Mouse (Mus musculus) G1E (cell line): ENCODE results near the gene Kctd3.

Experiments
- CTCF ChIP-seq: IDR thresholded peaks from 2 replicates; pipeline ENCODE4 v1.5.1; 2012; ENCODE audit warnings: low read depth, low read length, inconsistent platforms, mixed read lengths
- GATA1 ChIP-seq: IDR thresholded peaks from 2 replicates; pipeline ENCODE4 v1.6.1; 2012; ENCODE audit warnings: borderline replicate concordance, low read length, inconsistent platforms, mixed read lengths
- GATA2 ChIP-seq: IDR thresholded peaks from 2 replicates; pipeline ENCODE4 v1.6.1; 2012; ENCODE audit warnings: low read depth, low read length, inconsistent platforms, borderline replicate concordance
- POLR2AphosphoS5 ChIP-seq: IDR thresholded peaks from 2 replicates; pipeline ENCODE4 v1.6.1; 2012; ENCODE audit warnings: low read depth, low read length, inconsistent platforms; ENCODE audit not compliant: insufficient replicate concordance
- TAL1 ChIP-seq: conservative IDR thresholded peaks from 2 replicates; pipeline ENCODE4 v1.6.1; 2012; ENCODE audit warnings: low read depth, low read length, inconsistent platforms, mixed read lengths

GRCm38 (mm10) chr1:189041261-189041660, 33.6 kb upstream of the Kctd3 start:
- TF ChIP-seq CTCF (no peak), POLR2AphosphoS5 (no peak), TAL1 (no peak), GATA1 (no peak), GATA2 (no peak)
